Mouse (Mus musculus) layer of hippocampus, postnatal 14 days (tissue): ENCODE results near the gene Aff1. TPM values are rescaled to one million over a fixed set of nuclear protein-coding genes. Genes with fewer than 3 reads are reported as not detected.
A peak's percentile ranks its signal among the peaks of the same experiment; 100 is the strongest.

Source experiments
- DNase-seq, 2 experiments: peaks; one replicate each; pipeline ENCODE4 v3.0.0; 2021 to 2022; ENCODE audit warnings: low spot score in 2 of 2, mixed read lengths in 1 of 2
- total RNA-seq, 2 experiments: library from RNA; stranded (reverse); gene quantifications; 2 replicates each; pipeline ENCODE4 v1.2.3; 2021

Gene Aff1
- total RNA-seq, 2 experiments from 2014 or later: 13.1 to 14.0 TPM

DNA sequence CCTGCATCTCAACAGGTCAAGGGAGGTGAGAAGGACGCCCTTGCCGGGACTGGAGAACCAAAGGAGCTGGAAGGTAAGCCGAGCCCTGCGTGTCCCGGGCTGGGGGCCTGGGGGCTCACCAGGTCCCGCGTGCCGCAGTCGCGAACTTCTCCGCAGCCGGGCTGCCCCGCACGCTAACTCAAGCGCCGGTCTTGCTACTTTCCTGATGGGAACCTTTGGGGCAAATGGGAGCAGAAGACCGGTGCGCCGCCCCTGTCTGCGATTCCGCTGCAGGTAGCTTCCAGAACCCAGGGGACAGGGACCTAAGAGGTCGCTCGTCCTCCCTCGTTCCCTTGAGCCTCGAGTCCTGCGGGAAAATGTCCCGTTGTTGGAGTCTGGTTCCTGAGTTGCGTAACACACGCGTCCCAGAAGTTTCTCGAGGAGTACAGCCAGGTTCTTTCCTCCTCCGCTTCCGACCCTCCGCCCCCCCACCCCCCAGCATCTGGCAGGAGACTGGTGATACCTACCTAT, 412 bp downstream of the Aff1 start:
- no peak for DNase-seq

- DNase-seq: peak in 1 of 2 experiments; percentile 12
These were observed 967 bp downstream of the Aff1 start for GRCm38 (mm10) chr5:103693041-103693641.

DNA sequence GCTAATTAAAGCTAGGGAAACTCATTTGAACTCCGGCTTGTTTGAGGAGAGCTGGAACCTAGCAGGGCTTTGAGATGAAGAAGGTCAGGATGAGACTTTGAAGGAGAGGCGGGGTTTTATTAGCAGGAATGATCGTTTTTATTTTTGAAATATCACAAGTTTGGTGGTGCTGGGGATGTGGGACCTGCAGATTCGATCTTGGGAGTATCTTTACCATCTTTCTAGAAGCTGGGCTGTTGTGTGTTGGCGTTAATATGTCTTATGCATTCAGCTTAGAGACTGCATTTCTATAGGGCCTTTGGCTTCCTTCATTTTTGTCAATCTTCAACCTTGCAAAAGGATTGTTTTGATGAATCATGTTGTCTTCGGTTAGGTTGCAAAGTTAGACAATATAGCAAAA, 1.9 kb downstream of the Aff1 start:
- no peak for DNase-seq

DNA sequence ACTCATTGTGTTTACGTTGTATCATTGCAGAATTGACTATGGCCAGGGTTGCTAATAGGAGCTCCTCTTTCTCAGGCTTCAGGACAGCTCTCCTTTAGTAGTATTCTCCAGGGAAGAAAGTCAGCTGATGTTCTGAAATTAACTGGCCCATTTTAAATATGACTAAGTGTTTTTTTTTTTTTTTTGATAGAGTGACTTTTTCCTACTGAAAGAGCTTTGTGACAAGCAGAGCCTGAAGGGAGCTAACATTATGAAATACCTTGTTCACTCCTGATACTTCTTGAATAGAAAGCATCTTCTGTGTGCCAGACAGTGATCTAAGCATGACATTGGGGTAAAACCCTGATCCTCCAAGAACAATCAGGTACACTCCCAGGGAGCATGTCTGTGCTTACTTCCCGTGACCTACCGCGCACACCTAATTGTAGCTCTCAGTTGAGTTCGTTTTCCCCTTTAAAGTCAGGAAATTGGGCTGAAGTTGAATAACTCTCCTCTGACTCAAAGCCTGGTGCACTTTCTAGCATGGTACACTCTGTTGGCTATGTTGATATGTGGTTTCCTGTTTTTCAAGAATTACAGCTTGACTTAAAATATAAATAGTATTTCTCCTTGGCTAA, 5.8 kb downstream of the Aff1 start:
- DNase-seq: no peak

DNA sequence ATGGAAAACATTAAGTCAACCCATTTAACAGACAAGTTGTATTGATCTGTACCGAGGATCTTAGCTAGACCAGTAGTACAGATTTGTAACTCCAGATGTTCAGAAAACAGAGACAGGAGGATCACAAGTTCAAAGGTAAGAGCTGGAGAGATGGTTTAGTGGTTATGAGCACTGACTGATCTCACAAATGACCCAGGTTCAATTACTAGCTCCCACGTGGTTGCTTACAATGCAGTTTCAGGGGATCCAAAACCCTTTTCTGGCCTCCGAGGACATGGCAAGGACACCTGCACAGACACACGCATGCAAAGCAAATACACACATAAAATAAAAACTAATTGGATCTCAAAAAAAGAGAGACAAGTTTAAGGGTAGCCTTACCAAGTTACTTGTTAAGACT, 6.4 kb downstream of the Aff1 start:
- DNase-seq: no peak

DNA sequence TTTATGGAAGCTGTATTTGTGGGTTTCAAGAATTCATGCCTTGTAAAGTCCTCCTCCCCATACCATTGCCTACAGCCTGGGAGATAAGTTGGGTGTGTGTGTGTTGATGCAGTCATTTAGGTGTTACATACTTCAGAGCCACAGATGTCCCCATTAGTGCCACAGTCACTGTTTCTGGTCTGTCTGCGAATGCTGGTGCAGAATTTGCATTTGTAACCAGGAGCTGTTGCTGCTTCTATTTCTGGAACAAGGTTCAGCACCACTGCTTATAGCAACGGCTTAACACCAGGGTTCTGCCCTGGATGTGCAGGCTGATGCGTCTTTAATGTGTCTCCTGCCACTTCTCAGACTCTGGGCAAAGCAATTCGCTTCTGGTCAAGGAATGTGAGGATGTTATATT, 7.4 kb downstream of the Aff1 start:
- no peak for DNase-seq

- DNase-seq: no peak
These were observed 8.5 kb downstream of the Aff1 start for GRCm38 (mm10) chr5:103700661-103701060.

- DNase-seq: no peak
These were observed 9.3 kb downstream of the Aff1 start for GRCm38 (mm10) chr5:103701466-103701865.

DNA sequence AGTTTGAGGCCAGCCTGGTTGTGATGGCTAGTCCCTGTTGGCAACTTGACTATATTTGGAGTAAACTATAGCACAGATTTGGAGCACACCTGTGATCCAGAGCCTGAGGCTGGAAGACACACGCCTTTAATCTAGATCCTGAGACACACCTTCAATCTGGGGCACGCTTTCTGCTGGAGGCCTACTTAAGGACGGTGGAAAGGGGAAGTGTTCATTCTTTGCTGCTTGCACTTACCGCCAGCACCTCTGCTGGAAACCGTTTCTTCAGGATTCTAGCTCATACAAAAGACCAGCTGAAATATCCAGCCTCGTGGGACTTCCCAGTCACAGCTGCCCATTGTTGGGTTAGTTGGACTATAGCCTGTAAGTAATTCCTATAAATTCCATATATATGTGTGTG, 10.4 kb downstream of the Aff1 start:
- DNase-seq: no peak

DNA sequence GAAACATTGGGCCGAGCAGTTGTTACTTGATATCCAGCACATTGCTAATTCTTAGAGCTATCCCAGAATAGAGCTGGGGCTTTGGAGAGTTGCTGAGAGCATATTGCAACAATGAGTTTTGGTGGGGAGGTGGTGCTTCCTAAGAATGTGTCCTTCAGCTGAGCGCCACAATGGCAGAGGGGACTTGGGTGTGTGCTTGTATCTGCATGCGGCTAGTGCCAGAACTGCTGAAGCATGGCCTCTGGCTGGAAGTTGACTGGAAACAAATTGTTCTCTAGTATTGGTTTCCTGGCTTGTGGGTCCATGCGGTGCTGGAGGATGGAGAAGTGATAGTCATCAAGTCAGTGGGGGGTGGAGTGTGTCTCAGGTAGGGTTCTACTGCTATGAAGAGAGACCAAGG, 13.2 kb downstream of the Aff1 start:
- no peak for DNase-seq

GRCm38 (mm10) chr5:103705874-103706273, 13.7 kb downstream of the Aff1 start:
- DNase-seq: no peak

DNA sequence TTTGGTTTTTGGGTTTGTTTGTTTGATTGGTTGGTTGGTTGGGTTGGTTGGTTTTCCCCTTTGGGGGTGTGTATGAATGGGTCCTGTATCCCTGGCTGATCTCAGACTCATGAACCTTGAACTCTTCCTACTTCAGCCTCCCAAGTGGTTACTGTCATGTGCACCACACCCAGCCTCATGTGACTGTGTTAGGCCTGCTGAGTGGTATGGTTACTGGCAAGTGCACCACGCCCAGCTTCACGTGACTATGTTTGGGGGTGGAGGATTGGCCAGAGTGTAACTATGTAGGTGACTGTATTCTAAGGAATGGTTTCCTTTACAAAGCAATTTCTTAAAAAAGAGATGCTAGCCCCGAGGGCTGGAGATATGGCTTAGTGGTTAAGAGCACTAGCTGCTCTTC, 16.9 kb downstream of the Aff1 start:
- DNase-seq: no peak

DNA sequence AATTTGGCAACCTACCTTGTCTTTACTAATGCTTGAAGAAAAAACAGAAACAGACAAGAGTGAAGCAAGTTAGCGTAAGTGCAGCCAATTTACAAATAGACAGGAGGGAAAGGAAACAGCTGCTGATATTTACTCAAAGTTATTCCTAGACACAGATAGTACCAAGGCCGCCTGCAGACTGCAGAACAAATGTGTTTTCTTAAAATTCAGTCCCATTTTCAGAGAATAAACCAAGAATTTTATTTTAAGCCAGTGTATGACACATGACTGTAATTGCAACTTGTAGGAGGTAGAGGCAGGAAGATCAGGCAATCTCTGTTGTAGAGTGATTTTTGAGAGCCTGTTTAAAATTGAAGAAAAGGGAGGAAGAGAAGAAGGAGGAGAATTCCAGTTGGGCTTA, 19.7 kb downstream of the Aff1 start:
- peak in 1 of 2 experiments; percentile 29 for DNase-seq

- no peak for DNase-seq
These were observed 21.2 kb downstream of the Aff1 start for GRCm38 (mm10) chr5:103713422-103713821.

- DNase-seq: no peak
These were observed 22.8 kb downstream of the Aff1 start for GRCm38 (mm10) chr5:103714943-103715342.

DNA sequence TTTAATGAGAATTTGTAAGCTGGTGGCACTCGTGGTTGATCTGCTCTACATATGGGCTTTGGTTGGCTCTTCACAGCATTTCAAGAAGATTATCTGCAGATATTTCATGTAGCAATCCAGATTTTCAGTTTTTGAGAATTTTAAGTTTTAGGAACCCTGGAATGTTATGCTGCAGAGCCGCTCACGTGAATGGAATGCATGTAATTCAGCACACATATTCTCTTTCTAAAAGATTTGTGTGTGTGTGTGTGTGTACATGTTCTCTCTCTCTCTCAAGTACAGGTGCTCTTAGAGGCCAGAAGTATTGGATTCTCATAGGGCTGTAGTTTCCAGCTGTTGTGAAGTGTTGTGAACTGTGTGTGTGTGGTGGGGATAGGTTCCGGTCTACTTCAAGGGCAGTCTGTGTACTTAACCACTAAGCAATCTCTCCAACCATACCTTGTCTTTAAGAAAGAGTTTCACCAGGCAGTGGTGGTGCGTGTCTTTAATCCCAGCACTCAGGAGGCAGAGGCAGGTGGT, 24.7 kb downstream of the Aff1 start:
- DNase-seq: no peak

DNA sequence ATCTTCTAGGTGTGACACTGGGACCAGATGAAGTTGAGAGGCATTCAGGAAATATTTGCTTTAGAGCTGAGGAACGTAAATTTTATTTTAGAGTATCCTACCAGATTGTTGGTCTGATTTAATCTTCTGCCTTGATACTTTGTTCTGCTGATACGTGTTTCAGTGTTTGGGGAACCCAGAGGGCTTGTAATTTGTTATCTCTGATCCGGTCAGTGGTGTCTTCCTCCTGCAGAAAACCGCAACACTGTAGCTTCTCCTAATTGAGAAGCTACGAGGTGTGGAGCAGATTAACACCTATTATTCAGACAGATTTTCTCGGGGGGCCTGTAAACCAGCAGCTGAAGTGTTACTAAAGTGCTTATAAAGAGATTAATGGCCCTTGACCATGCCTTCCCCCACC, 27.0 kb downstream of the Aff1 start:
- no peak for DNase-seq

DNA sequence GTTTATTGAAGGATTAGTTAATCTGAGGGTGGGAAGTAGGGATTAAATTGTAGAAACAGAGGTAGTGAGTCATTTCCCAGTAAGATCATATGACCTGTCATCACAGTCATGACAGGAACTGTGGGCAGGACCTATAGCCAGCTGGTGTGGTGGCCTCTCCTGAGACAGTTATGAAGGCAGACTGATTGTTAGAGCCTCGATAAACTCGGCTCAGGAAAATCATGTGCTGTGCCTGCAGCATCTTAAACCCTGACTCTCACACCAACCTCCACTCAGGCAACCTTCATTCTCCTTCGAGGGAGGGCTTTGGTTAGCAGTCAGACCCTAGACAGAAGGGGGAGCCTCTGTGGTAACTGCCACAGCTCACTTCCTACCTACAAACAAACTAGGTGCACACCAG, 27.7 kb downstream of the Aff1 start:
- DNase-seq: no peak

DNA sequence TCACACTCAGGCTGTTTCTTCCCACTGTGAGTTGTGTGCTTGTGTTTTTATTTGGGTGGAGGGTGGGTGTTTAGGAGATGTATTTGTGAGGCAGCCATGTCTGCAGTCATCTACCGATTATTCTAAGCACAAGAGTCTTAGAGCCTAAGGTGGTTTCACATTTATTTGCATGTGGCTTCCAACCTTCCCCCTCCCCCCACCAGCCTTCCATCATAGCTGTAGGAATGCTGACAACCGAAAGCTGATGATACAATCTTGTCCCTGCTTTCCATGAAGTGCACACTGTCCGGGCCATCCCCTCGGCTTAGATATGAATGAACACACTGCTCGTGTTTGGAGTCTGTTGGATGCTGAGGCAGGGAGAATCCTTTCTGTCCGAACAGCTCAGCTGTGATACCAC, 28.8 kb downstream of the Aff1 start:
- no peak for DNase-seq

GRCm38 (mm10) chr5:103721490-103721889, 29.3 kb downstream of the Aff1 start:
- no peak for DNase-seq

- DNase-seq: no peak
These were observed 30.5 kb downstream of the Aff1 start for GRCm38 (mm10) chr5:103722721-103723120.

DNA sequence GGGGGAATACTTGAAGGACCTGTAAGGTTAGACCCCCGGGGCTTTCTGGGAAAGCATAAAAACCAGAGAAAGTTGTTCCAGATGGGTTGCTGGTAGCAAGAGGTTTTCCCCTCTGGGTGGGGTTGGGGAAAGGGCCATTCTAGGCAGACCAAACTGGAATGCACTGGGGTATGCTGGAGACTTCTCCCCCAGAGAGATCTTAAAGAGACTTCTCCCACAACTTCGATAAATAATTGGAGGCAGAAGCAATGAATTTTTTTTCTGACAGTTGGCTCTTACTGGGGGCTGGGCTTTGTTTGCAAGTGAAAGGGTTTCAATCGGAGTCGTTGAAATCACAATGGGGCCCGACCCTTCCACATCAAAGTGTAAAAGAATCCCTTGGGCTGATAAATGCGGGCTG, 32.2 kb downstream of the Aff1 start:
- DNase-seq: no peak

- no peak for DNase-seq
These were observed 32.6 kb downstream of the Aff1 start for GRCm38 (mm10) chr5:103724823-103725222.
